Mouse (Mus musculus) heart, adult 2 months (tissue): ENCODE data around the gene Lrtm2.

ENCODE experiments used
- CTCF ChIP-seq: fragments of 200-600 bp; IDR thresholded peaks from 2 replicates; pipeline ENCODE4 v1.8.1; 2022; ENCODE audit warnings: antibody characterized with exemption, mild to moderate bottlenecking, moderate library complexity
- EP300 ChIP-seq: fragments of 200-500 bp; IDR thresholded peaks from 2 replicates; pipeline ENCODE4 v1.6.1; 2011; ENCODE audit warnings: low read depth, low read length, control low read depth; ENCODE audit not compliant: insufficient read depth
- POLR2A ChIP-seq: fragments of 200-500 bp; IDR thresholded peaks from 2 replicates; pipeline ENCODE4 v1.6.1; 2011; ENCODE audit warnings: mild to moderate bottlenecking, low read depth, low read length, control low read depth; ENCODE audit not compliant: insufficient read depth

DNA sequence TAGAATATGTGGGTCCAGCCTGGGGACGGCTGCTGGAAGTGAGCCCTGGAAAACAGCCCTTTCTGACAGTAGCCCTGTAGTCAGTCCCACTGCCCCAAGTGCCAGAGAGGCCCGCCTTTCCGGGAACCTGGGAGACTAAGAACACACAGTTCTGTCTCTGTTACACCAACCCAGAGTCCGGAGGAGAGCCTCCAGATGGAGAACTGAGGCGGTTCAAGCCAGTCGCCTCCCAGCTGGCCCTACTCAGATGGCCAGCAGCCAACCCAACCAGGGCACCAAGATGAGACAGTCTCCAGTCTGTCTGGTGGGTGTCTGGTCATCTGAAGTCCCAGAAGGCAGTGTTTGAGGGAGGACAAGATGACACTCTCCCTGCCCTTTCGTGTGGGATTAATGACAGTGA, 8.8 kb downstream of the Lrtm2 start:
- TF ChIP-seq EP300 = no peak
- no peak for TF ChIP-seq POLR2A
- TF ChIP-seq CTCF = no peak
